Mouse (Mus musculus) left cerebral cortex, postnatal 10 days (tissue): ENCODE data around the gene Gja6. TPM values are rescaled to one million over a fixed set of nuclear protein-coding genes. Genes with fewer than 3 reads are reported as not detected.

ENCODE experiments used
- DNase-seq, 2 experiments: peaks; one replicate each; pipeline ENCODE4 v3.0.0; 2021 to 2022; ENCODE audit warnings: low spot score in 2 of 2, mixed read lengths in 1 of 2; ENCODE audit errors: extremely low spot score in 1 of 2
- intact Hi-C: fragments of 180-260 bp; cut with DNase I; formaldehyde crosslinking; loops from one replicate; pipeline ENCODE4 v1.15.1; 2025
- total RNA-seq, 2 experiments: library from RNA; stranded (reverse); gene quantifications; 2 replicates each; pipeline ENCODE4 v1.2.3; 2021

Gene Gja6
- 1 to 10 TPM; 1.5 to 1.9 TPM for total RNA-seq

- intact Hi-C loops: no loop called here
- no peak for DNase-seq
Measured at GRCm38 (mm10) chrX:160906952-160907351, at the start of gene Gja6. Gene Gja6 (minus strand): TSS chrX:160907052.

DNA sequence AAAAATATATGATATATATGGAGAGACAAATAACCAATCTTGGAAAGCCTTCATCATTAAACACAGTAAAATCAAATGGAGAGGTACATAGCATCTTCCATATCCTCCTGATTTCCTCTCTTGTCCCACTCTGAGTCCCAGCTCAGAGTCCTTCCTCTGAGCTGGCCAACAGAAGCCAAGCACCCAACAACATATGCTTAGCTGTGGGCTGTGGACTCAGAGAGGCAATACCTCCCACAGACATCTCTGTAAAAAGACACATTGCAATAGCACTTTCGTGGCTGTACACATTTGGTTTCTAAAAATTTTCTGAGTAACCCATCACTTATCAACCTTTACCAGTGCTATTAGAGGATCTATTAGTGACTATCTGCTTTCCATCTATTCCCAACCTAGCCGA is 42.7 kb upstream of the Gja6 start:
- no peak for DNase-seq
- intact Hi-C loops: no loop called here

- intact Hi-C loops: no loop called here
- no peak for DNase-seq
Measured at GRCm38 (mm10) chrX:160944722-160945121, 37.9 kb upstream of the Gja6 start.

DNA sequence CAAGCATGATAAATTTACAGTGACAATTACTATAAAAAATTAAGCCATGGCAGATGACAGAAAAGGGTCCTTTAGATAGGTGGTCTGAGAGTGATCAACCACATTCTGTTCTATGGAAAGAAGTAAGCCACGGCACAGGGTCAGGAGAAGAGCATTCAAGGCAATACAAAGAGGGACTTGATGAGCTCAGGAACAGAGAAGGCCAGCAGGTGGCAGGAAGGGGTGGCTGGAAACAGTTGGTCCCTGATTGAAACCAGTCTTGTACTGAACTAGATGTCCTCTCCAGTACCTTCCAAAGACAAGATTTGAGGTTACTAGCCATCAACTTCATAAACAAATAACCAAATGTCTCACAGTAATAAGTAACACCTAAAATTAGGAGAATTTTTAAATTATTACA is 28.7 kb upstream of the Gja6 start:
- intact Hi-C loops: no loop called here
- DNase-seq: no peak

DNA sequence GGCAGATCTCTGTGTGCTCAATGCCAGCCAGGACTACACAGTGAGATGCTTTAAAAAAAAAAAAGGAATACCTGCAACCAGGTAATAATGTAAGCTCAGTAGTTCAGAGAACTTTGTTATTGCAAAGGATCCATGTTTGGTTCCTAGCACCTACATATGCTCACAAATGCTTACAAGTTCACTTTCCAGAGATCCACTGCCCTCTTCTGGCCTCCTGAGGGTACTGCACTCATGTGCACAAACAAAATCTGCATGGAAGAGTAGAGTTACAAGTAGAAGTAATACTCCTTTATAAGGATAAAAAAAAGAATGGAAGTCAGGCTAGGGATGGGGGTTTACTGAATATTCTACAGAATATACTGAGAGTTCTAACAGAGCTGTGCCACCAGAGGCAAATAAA is 23.8 kb upstream of the Gja6 start:
- DNase-seq: no peak
- intact Hi-C loops: no loop called here

- intact Hi-C loops: no loop called here
- DNase-seq: no peak
Measured at GRCm38 (mm10) chrX:160928870-160929269, 22.0 kb upstream of the Gja6 start.

DNA sequence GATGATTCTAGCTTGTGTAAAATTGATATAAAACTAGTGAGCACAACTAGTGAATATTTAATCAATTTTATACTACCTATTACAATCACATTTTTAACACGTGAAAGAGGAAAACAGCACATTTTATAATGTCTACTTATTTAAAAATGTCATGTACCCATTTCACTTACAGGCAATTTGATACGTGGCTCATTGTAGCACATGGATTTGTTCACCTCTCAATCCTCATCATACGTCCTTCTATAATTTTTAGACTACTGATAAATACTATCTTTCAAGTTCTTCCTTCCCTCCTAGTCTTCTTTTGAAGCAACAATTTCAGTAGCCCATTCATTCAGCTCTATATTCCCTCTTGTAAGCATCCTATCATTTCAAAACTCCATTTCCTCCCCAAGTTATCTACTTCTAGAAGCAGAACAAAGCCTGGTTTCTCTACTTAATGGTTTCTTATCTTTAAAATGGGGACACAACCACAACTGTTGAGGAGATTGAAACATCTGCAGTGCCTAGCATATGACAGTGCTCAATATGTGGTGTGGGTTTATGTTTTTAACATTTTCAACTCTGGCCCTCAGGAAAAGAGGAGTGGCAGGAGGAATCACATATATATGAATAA is 12.3 kb upstream of the Gja6 start:
- intact Hi-C loops: no loop called here
- no peak for DNase-seq

GRCm38 (mm10) chrX:160906477-160906876 is 375 bp downstream of the Gja6 start:
- no peak for DNase-seq
- intact Hi-C loops: no loop called here

DNA sequence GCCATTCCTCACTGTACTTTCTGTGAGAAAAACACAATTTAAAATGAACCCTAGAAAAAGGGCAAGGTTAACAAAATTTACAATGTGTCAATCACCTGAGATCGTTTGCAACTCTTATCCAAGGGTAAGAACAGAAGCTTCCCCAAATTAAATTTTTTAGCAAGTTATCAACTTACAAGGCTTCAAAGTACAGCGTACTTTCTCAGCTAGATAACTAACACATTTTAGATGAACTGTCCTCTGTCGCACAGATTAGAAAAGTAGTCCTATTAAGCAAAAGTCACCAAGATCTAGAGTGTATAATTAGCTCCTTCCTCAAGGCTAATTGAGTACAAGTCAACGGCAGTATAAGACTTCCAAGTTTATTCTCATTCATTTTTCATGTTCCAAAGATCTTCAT is 939 bp downstream of the Gja6 start:
- no peak for DNase-seq
- intact Hi-C loops: no loop called here

DNA sequence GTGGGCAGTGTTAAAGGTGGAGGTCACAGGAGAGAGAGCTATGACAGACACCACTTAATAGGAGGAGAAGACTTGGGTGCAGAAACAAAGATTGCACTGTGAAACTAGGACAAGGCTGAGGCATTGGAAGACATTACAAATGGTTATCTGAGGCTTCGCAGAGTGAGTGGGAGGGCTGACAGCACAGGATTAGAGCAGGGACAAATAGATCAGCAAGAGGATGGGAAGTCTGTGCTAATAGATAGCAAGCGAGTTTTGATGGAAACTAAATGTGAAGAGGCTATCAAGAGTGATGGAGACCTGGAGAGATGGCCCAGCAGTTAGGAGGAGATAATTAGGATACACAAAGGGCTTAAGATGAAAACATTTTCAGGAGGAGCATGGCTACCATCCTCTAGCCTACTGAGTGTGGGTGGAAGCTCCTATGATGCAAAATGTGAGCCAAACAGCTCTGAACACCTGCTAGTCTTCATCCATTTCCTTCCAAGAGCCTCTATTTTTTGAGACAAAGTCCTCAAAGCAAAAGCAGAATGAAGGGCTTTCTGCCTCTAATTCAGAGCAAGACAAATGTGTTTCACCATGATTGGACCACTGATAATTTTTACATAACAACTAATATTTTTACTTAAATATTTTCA is 1.7 kb downstream of the Gja6 start:
- DNase-seq: no peak
- intact Hi-C loops: no loop called here

DNA sequence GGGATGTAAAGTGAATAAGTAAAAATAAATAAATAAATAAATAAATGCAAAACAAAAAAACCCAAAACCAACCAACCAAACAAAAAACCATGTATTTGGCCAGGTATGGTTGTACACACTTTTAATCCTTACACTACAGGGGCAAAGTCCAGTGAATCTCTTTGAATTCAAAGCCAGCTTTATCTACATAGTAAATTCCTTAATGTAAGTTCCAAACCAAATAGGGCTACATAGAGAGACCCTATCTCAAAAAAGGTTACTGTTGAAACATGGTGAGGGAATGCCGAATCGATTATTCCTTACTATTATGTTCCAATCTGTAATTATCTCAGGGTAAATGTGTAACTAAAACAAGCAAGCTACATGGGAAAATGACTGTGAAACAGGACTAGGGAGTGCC is 5.7 kb downstream of the Gja6 start:
- no peak for DNase-seq
- intact Hi-C loops: no loop called here

DNA sequence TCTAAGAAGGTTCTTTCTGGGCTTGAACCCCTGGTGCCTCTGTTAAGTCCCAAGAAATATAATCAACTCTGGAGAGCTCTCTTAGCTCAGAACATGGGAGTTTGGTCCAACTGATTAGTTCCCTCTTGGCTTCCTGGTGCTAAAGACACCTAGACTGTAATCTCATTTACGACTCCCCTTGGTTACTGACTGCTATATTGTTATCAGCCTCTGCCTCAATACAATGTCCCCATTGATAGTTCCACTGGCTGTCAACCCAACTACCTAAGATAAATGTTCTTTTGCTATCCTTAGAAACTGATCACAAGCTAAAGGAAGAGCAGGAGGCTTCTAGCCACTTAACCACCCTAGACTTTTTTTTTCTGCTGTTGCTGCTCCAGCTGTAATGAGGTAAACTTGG is 14.8 kb downstream of the Gja6 start:
- intact Hi-C loops: no loop called here
- no peak for DNase-seq

DNA sequence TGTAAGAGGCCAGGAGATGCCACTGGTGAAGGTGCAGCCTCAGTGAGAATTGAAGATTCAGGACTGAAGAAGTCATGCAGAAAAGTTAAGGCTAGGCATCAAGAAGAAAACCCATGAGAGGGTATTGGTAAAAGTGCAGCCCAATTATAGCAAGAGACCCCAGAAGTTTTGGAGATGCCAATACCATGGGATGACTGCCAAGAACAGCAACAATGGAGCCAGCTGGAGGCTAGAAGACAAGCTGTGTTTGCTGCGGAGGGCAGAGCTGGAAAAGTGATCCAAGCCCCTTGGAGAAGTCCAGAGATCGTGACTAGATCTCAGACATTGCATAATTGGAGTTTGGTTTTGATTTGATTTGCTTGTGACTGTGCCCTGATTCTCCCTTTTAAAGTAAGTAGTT is 20.6 kb downstream of the Gja6 start:
- intact Hi-C loops: no loop called here
- DNase-seq: no peak

DNA sequence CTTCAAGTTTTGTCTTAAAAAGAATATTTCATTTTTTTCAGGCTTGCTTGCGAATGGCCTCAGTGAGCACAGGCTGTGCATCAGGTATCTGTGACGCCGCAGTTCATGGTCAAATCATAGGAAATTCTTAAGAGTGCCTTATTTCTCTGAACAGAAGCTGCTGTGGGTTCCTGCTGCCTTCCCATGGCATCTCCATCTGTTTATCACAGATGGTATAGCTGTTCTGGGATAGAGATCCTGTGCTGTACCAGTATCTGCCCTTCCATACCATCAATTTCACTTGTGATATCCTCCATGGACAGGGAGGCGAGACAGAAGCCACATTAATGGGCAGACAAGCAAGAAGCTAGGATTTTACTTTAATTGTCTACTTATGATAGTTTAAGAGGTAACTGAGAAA is 40.3 kb downstream of the Gja6 start:
- peak in 1 of 2 experiments; percentile 7 for DNase-seq

DNA sequence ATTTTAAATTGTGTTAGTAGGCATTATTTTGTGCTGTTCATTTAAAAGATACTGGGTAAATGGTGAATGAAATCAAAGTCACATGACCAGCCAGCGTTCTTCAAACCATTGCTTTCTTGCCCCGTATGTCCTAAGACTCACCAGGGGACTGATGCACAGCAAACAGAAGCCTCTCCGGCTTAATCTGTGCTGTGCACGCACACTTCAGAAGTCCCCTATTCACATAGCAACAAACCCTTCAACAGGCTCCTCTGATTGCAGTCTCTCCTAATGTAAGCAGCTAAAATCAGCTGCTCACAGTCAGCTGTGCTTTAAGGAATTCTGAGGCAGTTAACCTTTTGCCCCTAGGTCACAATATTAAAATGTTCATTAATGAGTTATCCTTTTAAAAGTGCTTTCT is 41.8 kb downstream of the Gja6 start:
- intact Hi-C loops: no loop called here
- no peak for DNase-seq

More for the DNA sequence above, 40.3 kb downstream of the Gja6 start:
- intact Hi-C loops: no loop called here

DNA sequence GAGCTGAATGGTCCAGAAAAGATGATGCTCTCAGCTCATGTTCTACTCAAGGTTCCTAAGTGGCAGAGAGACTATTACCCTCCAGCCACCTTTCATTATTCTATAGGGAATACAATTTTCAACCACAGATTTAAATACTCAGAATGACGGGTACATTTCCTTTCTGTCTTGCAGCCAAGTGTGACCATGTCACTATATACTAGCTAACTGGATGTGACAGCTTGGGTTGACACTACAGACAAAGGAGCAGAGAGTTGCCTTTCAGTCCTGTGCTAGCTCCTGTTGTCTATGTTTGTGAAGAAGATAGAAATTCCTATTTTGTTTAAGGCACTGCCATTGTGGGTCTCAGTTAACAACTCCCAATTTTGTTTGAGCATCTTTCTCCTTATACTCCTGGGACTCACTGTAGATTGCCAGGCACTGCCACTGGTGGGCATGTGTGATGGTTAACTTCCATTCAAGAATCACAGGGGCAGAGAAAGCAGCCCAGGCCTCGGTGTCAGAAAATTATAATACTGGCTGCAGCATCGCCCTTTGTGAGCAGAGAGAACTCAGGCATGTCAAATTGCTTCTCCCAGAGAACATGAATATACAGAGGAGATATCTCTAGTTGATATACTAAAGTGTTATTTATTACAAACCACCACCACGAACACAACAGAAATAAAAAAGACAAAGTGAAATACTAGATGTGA is 43.0 kb downstream of the Gja6 start:
- no peak for DNase-seq
- intact Hi-C loops: no loop called here

Other genes with a start within 250 kb of the Gja6 start
- 1 to 10 TPM; 2.3 to 2.5 TPM for gene Ppef1, start 171.3 kb downstream of the Gja6 start, total RNA-seq
- not detected for gene Rs1, start 139.0 kb downstream of the Gja6 start, total RNA-seq
- gene Cdkl5, start 87.7 kb upstream of the Gja6 start, total RNA-seq: 100 to 1,000 TPM; 132 to 142 TPM
- 1 to 10 TPM; 1.7 to 2.0 TPM for gene Scml2, start 210.1 kb upstream of the Gja6 start, total RNA-seq